Mouse (Mus musculus) A20 (cell line): ENCODE results near the gene Utp4.
"Not testable (repeated sequence)": the region's sequence is repeated elsewhere in the genome, so short reads cannot be mapped to it uniquely, and the experiment has no call there.

Source experiments
- DNase-seq: peaks from one replicate; pipeline ENCODE4 v3.0.0-alpha.2; 2011; ENCODE audit warnings: low read depth, low spot score

The Utp4 gene

GRCm38 (mm10) chr8:106893481-106894156 lies at the start of gene Utp4:
Gene Utp4, plus strand, starts transcription at chr8:106893636.
- peak; percentile 92 for DNase-seq

- DNase-seq: no peak
Measured at GRCm38 (mm10) chr8:106850034-106850433, 43.4 kb upstream of the Utp4 start.

- no peak for DNase-seq
Measured at GRCm38 (mm10) chr8:106854534-106855241, 38.7 kb upstream of the Utp4 start.

- no peak for DNase-seq
Measured at GRCm38 (mm10) chr8:106855242-106855562, 38.2 kb upstream of the Utp4 start.

GRCm38 (mm10) chr8:106862845-106863244 lies 30.6 kb upstream of the Utp4 start:
- no peak for DNase-seq

GRCm38 (mm10) chr8:106865354-106865753 lies 28.1 kb upstream of the Utp4 start:
- no peak for DNase-seq

GRCm38 (mm10) chr8:106870051-106870450 lies 23.4 kb upstream of the Utp4 start, which contains the start of gene Has3:
Gene Has3, plus strand, starts transcription at chr8:106870242.
- no peak for DNase-seq

GRCm38 (mm10) chr8:106870537-106871327 lies 22.7 kb upstream of the Utp4 start:
- DNase-seq: no peak

GRCm38 (mm10) chr8:106871328-106871926 lies 22.0 kb upstream of the Utp4 start:
- no peak for DNase-seq

GRCm38 (mm10) chr8:106871931-106872371 lies 21.5 kb upstream of the Utp4 start:
- DNase-seq: no peak

- DNase-seq: no peak
Measured at GRCm38 (mm10) chr8:106872454-106873034, 20.9 kb upstream of the Utp4 start.

- DNase-seq: no peak
Measured at GRCm38 (mm10) chr8:106880121-106880707, 13.2 kb upstream of the Utp4 start.

- not testable (repeated sequence) for DNase-seq
Measured at GRCm38 (mm10) chr8:106884094-106884493, 9.3 kb upstream of the Utp4 start.

GRCm38 (mm10) chr8:106884826-106885400 lies 8.5 kb upstream of the Utp4 start:
- not testable (repeated sequence) for DNase-seq

GRCm38 (mm10) chr8:106887336-106888189 lies 5.9 kb upstream of the Utp4 start:
- peak; percentile 85 for DNase-seq

GRCm38 (mm10) chr8:106888803-106889202 lies 4.6 kb upstream of the Utp4 start:
- DNase-seq: peak; percentile 35

GRCm38 (mm10) chr8:106892210-106892805 lies 1.1 kb upstream of the Utp4 start:
- peak; percentile 76 for DNase-seq

GRCm38 (mm10) chr8:106892806-106893451 lies 507 bp upstream of the Utp4 start:
- DNase-seq: peak; percentile 71

GRCm38 (mm10) chr8:106899473-106899872 lies 6.0 kb downstream of the Utp4 start:
- no peak for DNase-seq
